Mouse (Mus musculus) kidney, embryonic 15.5 days (tissue): ENCODE data around the gene Tcf12. TPM values are rescaled to one million over a fixed set of nuclear protein-coding genes. Genes with fewer than 3 reads are reported as not detected.

Experiments
- ATAC-seq: fragments of 200-750 bp; cut with Nextera tagmentation; replicated peaks from 2 replicates; pipeline ENCODE4 v1.8.0; 2017; ENCODE audit warnings: moderate TSS enrichment; ENCODE audit not compliant: low FRiP score
- H3K27ac ChIP-seq: fragments of 300-500 bp; sonication (generic); 2 replicates; pipeline ENCODE4 v1.5.1; 2015; ENCODE audit warnings: mild to moderate bottlenecking, inconsistent platforms
- H3K27me3 ChIP-seq: fragments of 300-500 bp; sonication (generic); 2 replicates; pipeline ENCODE4 v1.6.1; 2015; ENCODE audit warnings: inconsistent platforms
- H3K36me3 ChIP-seq: fragments of 300-500 bp; sonication (generic); 2 replicates; pipeline ENCODE4 v1.6.1; 2015; ENCODE audit warnings: inconsistent platforms
- H3K4me1 ChIP-seq: fragments of 300-500 bp; sonication (generic); 2 replicates; pipeline ENCODE4 v1.6.1; 2015; ENCODE audit warnings: inconsistent platforms
- H3K4me2 ChIP-seq: fragments of 300-500 bp; sonication (generic); 2 replicates; pipeline ENCODE4 v1.6.1; 2015; ENCODE audit warnings: moderate library complexity, mild to moderate bottlenecking, inconsistent platforms
- H3K4me3 ChIP-seq: fragments of 300-500 bp; sonication (generic); replicated peaks from 2 replicates; pipeline ENCODE4 v1.5.1; 2015; ENCODE audit warnings: mild to moderate bottlenecking, inconsistent platforms
- H3K9ac ChIP-seq: fragments of 300-500 bp; sonication (generic); 2 replicates; pipeline ENCODE4 v1.6.1; 2015; ENCODE audit warnings: mild to moderate bottlenecking, inconsistent platforms
- H3K9me3 ChIP-seq: fragments of 300-500 bp; sonication (generic); replicated peaks from 2 replicates; pipeline ENCODE4 v1.6.1; 2016; ENCODE audit warnings: inconsistent platforms
- WGBS: fragments of 180-500 bp; shearing (Covaris S2); methylation state at CpG from one replicate; pipeline ENCODE4 v1.1.7; 2015; ENCODE audit warnings: mixed read lengths; 5-methylcytosine and 5-hydroxymethylcytosine counted together
- polyA plus RNA-seq: library from polyadenylated mRNA; unstranded; fragments of >200 nt; fragmentation: Nextera tagmentation; extraction: Ambion mirVana; gene quantifications from 2 replicates; pipeline ENCODE4 v1.2.1, GENCODE M21; 2015

Tcf12 gene
- polyA plus RNA-seq, 1 experiment from 2014 or later: 70.0 TPM

GRCm38 (mm10) chr9:72076158-72076557 lies 35.5 kb downstream of the Tcf12 start:
- H3K27ac ChIP-seq: no peak overlapping the region
- ATAC-seq: no peak
- H3K27me3 ChIP-seq: no peaks in the 10 kb centered on the region
- H3K4me3 ChIP-seq: no peak overlapping the region
- no peaks in the 10 kb centered on the region for H3K9me3 ChIP-seq
- H3K9ac ChIP-seq: no peak overlapping the region
- H3K4me2 ChIP-seq: no peak overlapping the region
- H3K36me3 ChIP-seq: no peaks in the 10 kb centered on the region
- peaks cover 3% of the 10 kb centered on the region; the same call in 1 of the 2 replicates for H3K4me1 ChIP-seq

DNA sequence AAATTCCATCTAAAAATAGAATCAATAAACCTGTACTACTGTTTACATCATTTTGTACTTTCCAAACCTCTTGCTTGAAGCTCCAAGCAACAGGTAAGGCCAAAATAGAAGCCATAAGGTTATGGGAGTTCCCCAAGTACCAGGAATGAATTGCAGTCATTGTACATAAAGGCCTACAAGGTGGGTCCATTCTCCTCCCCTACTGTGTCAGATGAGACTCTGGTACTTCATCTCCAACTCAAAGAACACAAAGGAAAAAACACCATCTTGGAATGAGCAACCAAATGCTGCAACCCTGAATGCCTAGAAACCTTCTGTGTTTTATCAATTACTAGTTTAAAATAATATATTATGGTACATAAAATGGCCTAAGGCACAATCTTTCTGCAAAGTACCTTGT lies 45.5 kb downstream of the Tcf12 start:
- Histone ChIP-seq H3K4me2 (no peak overlapping the region), H3K4me1 (no peaks in the 10 kb centered on the region), H3K27ac (no peak overlapping the region), H3K9ac (no peak overlapping the region), H3K27me3 (no peaks in the 10 kb centered on the region), H3K4me3 (no peak overlapping the region), H3K36me3 (0 out of 2 replicates have a peak, but pooled peaks cover 6% of the 10 kb centered on the region), H3K9me3 (no peaks in the 10 kb centered on the region)
- no peak for ATAC-seq

GRCm38 (mm10) chr9:72053144-72053543 lies 58.5 kb downstream of the Tcf12 start:
- Histone ChIP-seq H3K36me3 (no peaks in the 10 kb centered on the region; the same call in 1 of the 2 replicates), H3K4me2 (no peak overlapping the region), H3K4me1 (peaks cover 5% of the 10 kb centered on the region; the same call in 1 of the 2 replicates), H3K27me3 (no peaks in the 10 kb centered on the region), H3K27ac (no peak overlapping the region), H3K9ac (no peak overlapping the region), H3K9me3 (no peaks in the 10 kb centered on the region), H3K4me3 (no peak overlapping the region)
- no peak for ATAC-seq
- 94% methylated on average over 3 of the region's 3 CpGs for WGBS

GRCm38 (mm10) chr9:72040156-72040555 lies 71.5 kb downstream of the Tcf12 start:
- Histone ChIP-seq H3K36me3 (no peaks in the 10 kb centered on the region), H3K27ac (no peak overlapping the region), H3K27me3 (no peaks in the 10 kb centered on the region), H3K4me1 (peaks cover 17% of the 10 kb centered on the region; the same call in 1 of the 2 replicates), H3K4me2 (no peak overlapping the region), H3K4me3 (no peak overlapping the region), H3K9ac (no peak overlapping the region), H3K9me3 (no peaks in the 10 kb centered on the region)
- no peak for ATAC-seq

- H3K9me3 ChIP-seq: no peaks in the 10 kb centered on the region
- H3K27me3 ChIP-seq: no peaks in the 10 kb centered on the region
- H3K4me1 ChIP-seq: peaks cover 12% of the 10 kb centered on the region; the same call in 1 of the 2 replicates
- ATAC-seq: no peak
- no peaks in the 10 kb centered on the region for H3K36me3 ChIP-seq
- H3K9ac ChIP-seq: no peak overlapping the region
- H3K4me2 ChIP-seq: no peak overlapping the region
- 87% methylated on average over 2 of the region's 2 CpGs for WGBS
- H3K4me3 ChIP-seq: no peak overlapping the region
- no peak overlapping the region for H3K27ac ChIP-seq
Measured at GRCm38 (mm10) chr9:72039369-72039768, 72.3 kb downstream of the Tcf12 start.

- ATAC-seq: no peak
- H3K9ac ChIP-seq: no peak overlapping the region
- no peak overlapping the region for H3K4me3 ChIP-seq
- no peaks in the 10 kb centered on the region for H3K9me3 ChIP-seq
- no peak overlapping the region for H3K27ac ChIP-seq
- H3K4me1 ChIP-seq: peaks cover 16% of the 10 kb centered on the region; the same call in 1 of the 2 replicates
- no peaks in the 10 kb centered on the region for H3K36me3 ChIP-seq
- no peak overlapping the region for H3K4me2 ChIP-seq
- WGBS: 77% methylated on average over 2 of the region's 2 CpGs
- no peaks in the 10 kb centered on the region for H3K27me3 ChIP-seq
Measured at GRCm38 (mm10) chr9:72037059-72037516, 74.6 kb downstream of the Tcf12 start.

DNA sequence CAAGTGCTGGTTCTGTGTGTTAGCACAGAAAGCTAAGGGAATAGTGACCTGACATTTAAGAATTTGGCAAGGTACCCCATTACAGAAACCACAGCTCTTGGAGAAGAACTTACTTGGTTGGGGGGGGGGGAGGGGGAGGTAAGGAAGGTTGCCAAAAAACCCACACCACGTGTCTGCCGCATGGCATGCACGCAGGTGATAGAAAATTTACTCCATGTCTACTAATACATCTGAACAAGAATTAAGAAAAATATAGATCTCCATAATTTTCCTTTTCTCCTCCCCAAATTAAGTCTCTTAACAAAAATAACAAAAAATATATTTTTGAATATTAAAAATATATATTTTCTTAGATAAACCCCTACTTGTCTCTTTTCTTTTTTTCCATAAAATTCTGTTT lies 75.4 kb downstream of the Tcf12 start:
- H3K4me3 ChIP-seq: no peak overlapping the region
- H3K27me3 ChIP-seq: no peaks in the 10 kb centered on the region
- H3K36me3 ChIP-seq: no peaks in the 10 kb centered on the region
- H3K9ac ChIP-seq: no peak overlapping the region
- peaks cover 18% of the 10 kb centered on the region; the same call in 1 of the 2 replicates for H3K4me1 ChIP-seq
- ATAC-seq: no peak
- no peak overlapping the region for H3K27ac ChIP-seq
- no peaks in the 10 kb centered on the region for H3K9me3 ChIP-seq
- no peak overlapping the region for H3K4me2 ChIP-seq
- WGBS: 81% methylated on average over 3 of the region's 3 CpGs

GRCm38 (mm10) chr9:72033271-72033670 lies 78.4 kb downstream of the Tcf12 start:
- H3K9me3 ChIP-seq: no peaks in the 10 kb centered on the region
- no peak overlapping the region for H3K27ac ChIP-seq
- no peak overlapping the region for H3K4me2 ChIP-seq
- no peak for ATAC-seq
- H3K36me3 ChIP-seq: no peaks in the 10 kb centered on the region
- H3K9ac ChIP-seq: no peak overlapping the region
- WGBS: 92% methylated on average over 2 of the region's 2 CpGs
- no peak overlapping the region for H3K4me3 ChIP-seq
- no peaks in the 10 kb centered on the region for H3K27me3 ChIP-seq
- H3K4me1 ChIP-seq: peaks cover 16% of the 10 kb centered on the region; the same call in 1 of the 2 replicates

DNA sequence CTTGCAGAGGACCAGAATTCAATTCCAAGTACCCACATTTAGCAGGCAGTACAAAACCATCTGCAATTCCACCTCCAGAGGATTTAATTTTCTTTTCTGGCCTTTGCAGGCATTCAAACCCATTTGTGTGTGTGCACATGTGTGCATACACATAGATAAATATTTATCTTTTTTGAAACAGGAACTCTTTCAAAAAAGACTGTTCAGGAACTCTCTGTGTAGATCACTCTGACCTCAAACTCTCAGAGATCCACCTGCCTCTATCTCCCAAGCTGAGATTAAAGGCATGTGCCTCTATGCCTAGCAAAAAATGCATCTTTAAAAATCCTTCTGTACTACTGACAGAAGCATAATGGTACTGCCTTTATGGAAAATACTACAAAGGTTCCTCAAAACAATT lies 81.4 kb downstream of the Tcf12 start:
- Histone ChIP-seq H3K4me2 (no peak overlapping the region), H3K4me1 (0 out of 2 replicates have a peak, but pooled peaks cover 7% of the 10 kb centered on the region), H3K27me3 (no peaks in the 10 kb centered on the region), H3K9me3 (no peaks in the 10 kb centered on the region), H3K36me3 (no peaks in the 10 kb centered on the region), H3K4me3 (no peak overlapping the region), H3K9ac (no peak overlapping the region), H3K27ac (0 out of 2 replicates have a peak overlapping the region, but pooled peaks have one; percentile 13)
- no peak for ATAC-seq

DNA sequence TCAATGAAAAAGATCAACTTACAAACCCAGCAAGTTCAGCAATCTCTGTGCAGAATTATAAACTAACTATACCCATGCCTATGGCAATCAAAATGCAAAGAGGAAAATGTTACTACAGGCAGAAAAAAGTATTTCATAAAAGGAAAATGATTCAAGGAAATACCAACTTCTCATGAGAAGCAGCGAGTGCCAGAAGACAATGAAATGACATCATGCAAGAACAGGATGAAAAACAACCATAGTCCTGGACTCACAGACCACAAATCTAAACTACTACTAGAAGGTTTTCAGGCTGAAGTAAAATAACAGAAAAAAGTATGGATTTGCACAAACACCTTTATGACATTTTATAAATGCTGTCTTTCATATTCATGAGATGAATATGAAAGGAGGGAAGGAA lies 82.1 kb downstream of the Tcf12 start:
- H3K4me2 ChIP-seq: no peak overlapping the region
- H3K9ac ChIP-seq: no peak overlapping the region
- ATAC-seq: no peak
- 68% methylated on average over 1 of the region's 1 CpGs for WGBS
- H3K9me3 ChIP-seq: no peaks in the 10 kb centered on the region
- no peak overlapping the region for H3K4me3 ChIP-seq
- 0 out of 2 replicates have a peak, but pooled peaks cover 10% of the 10 kb centered on the region for H3K4me1 ChIP-seq
- H3K27ac ChIP-seq: no peak overlapping the region
- no peaks in the 10 kb centered on the region for H3K36me3 ChIP-seq
- H3K27me3 ChIP-seq: no peaks in the 10 kb centered on the region

GRCm38 (mm10) chr9:72023274-72023673 lies 88.4 kb downstream of the Tcf12 start:
- ATAC-seq: no peak
- H3K4me2 ChIP-seq: no peak overlapping the region
- WGBS: 57% methylated on average over 5 of the region's 5 CpGs

GRCm38 (mm10) chr9:72021512-72021911 lies 90.2 kb downstream of the Tcf12 start:
- 62% methylated on average over 3 of the region's 3 CpGs for WGBS

More at GRCm38 (mm10) chr9:72023274-72023673, 88.4 kb downstream of the Tcf12 start:
- no peaks in the 10 kb centered on the region for H3K9me3 ChIP-seq
- no peak overlapping the region for H3K4me3 ChIP-seq
- no peak overlapping the region for H3K27ac ChIP-seq
- H3K27me3 ChIP-seq: no peaks in the 10 kb centered on the region
- no peak overlapping the region for H3K9ac ChIP-seq
- H3K36me3 ChIP-seq: no peaks in the 10 kb centered on the region
- peaks cover 19% of the 10 kb centered on the region for H3K4me1 ChIP-seq

GRCm38 (mm10) chr9:72016021-72016420 lies 95.7 kb downstream of the Tcf12 start:
- no peaks in the 10 kb centered on the region for H3K36me3 ChIP-seq
- H3K27me3 ChIP-seq: no peaks in the 10 kb centered on the region
- WGBS: 98% methylated on average over 1 of the region's 1 CpGs
- no peaks in the 10 kb centered on the region for H3K4me1 ChIP-seq
- no peaks in the 10 kb centered on the region for H3K9me3 ChIP-seq
- H3K4me2 ChIP-seq: no peak overlapping the region
- no peak overlapping the region for H3K27ac ChIP-seq
- ATAC-seq: no peak
- no peak overlapping the region for H3K9ac ChIP-seq
- no peak overlapping the region for H3K4me3 ChIP-seq

More at GRCm38 (mm10) chr9:72021512-72021911, 90.2 kb downstream of the Tcf12 start:
- Histone ChIP-seq H3K27me3 (no peaks in the 10 kb centered on the region), H3K27ac (no peak overlapping the region), H3K9ac (no peak overlapping the region), H3K9me3 (no peaks in the 10 kb centered on the region), H3K4me3 (no peak overlapping the region), H3K36me3 (no peaks in the 10 kb centered on the region), H3K4me1 (peaks cover 17% of the 10 kb centered on the region), H3K4me2 (no peak overlapping the region)
- no peak for ATAC-seq
